Comparison of ENCODE assay signal across 18 mouse cellular contexts in the genomic region with DNA sequence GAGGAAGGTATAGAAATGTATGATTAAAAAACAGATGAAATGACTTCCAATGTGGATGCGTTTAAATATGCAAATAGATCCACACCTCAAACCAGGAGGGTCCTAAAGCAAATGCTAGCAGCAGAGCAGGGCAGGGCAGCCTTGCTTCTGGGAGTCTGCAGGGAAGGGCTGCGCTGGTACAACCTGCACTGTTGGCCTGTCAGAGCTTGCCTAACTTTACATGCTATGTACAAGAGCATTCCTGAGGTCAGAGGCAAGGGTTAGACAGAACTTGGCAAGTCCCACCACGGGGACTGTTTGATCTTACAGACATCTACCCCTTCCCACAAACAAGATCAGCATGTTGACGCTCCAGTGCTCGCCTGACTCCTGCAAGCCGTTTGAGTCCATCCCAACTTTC. TPM values are rescaled to one million over a fixed set of nuclear protein-coding genes. Genes with fewer than 3 reads are reported as not detected.
DNase-seq lines count a peak whose midpoint lies in the region; ATAC-seq lines count a peak whose summit lies in the region.
"Had no signal": no experiment of that assay in that cellular context is flagged by ENCODE, and none has a peak within 500 bp of the region (broad histone marks: within the 10 kb centered on the region; RNA-seq: fewer than 3 reads in every experiment).

No protein-coding gene starts in this region.

- no peak overlapping the region for H3K9ac ChIP-seq in embryonic facial prominence, embryonic 13.5 days
- H3K9ac ChIP-seq in embryonic facial prominence, embryonic 15.5 days: no peak overlapping the region
- H3K9ac ChIP-seq: forebrain, embryonic 13.5 days; forebrain, embryonic 15.5 days; forebrain, postnatal 0 days had no signal

- no peaks in the 10 kb centered on the region for H3K27me3 ChIP-seq in embryonic facial prominence, embryonic 13.5 days
- no peaks in the 10 kb centered on the region for H3K27me3 ChIP-seq in embryonic facial prominence, embryonic 15.5 days
- H3K27me3 ChIP-seq: forebrain, embryonic 13.5 days; forebrain, embryonic 15.5 days had no signal

- 0 out of 2 replicates have a peak, but pooled peaks have one; percentile 62 for ATAC-seq in embryonic facial prominence, embryonic 13.5 days (ENCODE audit: insufficient number of reproducible peaks, insufficient read depth, low FRiP score, low TSS enrichment, low read depth)
- ATAC-seq in embryonic facial prominence, embryonic 15.5 days (ENCODE audit: insufficient number of reproducible peaks, low FRiP score, low TSS enrichment, low read depth): no peak
- ATAC-seq: forebrain, embryonic 13.5 days; forebrain, embryonic 15.5 days; forebrain, postnatal 0 days had no signal

- no peak overlapping the region for H3K4me3 ChIP-seq in embryonic facial prominence, embryonic 13.5 days
- no peak overlapping the region for H3K4me3 ChIP-seq in embryonic facial prominence, embryonic 15.5 days (replicated peaks)
- H3K4me3 ChIP-seq: forebrain, embryonic 13.5 days; forebrain, embryonic 15.5 days had no signal

- no peaks in the 10 kb centered on the region for H3K9me3 ChIP-seq in embryonic facial prominence, embryonic 13.5 days
- H3K9me3 ChIP-seq in embryonic facial prominence, embryonic 15.5 days (replicated peaks): no peaks in the 10 kb centered on the region
- H3K9me3 ChIP-seq: forebrain, embryonic 13.5 days; forebrain, embryonic 15.5 days had no signal

- DNase-seq in urinary bladder, postnatal 36 days (ENCODE audit: low spot score in 2 of 2): peak; percentile 16 to 33
- no peak for DNase-seq in urinary bladder, postnatal 10 days (ENCODE audit: low spot score)
- DNase-seq in thymus, postnatal 0 days (ENCODE audit: low spot score): no peak
- no peak for DNase-seq in left cerebral cortex, postnatal 36 days (ENCODE audit: low spot score in 2 of 2)
- no peak for DNase-seq in adrenal gland, postnatal 10 days
- DNase-seq: adrenal gland, adult 2 months; adrenal gland, postnatal 14 days; adrenal gland, postnatal 36 days; cerebellum, adult 11-12 months; cerebellum, adult 2 months; cerebellum, adult 9-10 months; cerebellum, postnatal 10 days; cerebellum, postnatal 25 days; forebrain, postnatal 0 days had no signal

- 68% methylated on average over 6 of the region's 6 CpGs for WGBS in embryonic facial prominence, embryonic 13.5 days
- 62% methylated on average over 6 of the region's 6 CpGs for WGBS in embryonic facial prominence, embryonic 15.5 days

- intact Hi-C loops in left cerebral cortex, postnatal 36 days (cut with DNase I): no loop called here

- peaks cover 52% of the 10 kb centered on the region for H3K36me3 ChIP-seq in embryonic facial prominence, embryonic 13.5 days
- H3K36me3 ChIP-seq in embryonic facial prominence, embryonic 15.5 days: peaks cover 41% of the 10 kb centered on the region

- H3K4me2 ChIP-seq in embryonic facial prominence, embryonic 13.5 days: no peak overlapping the region
- no peak overlapping the region for H3K4me2 ChIP-seq in embryonic facial prominence, embryonic 15.5 days (replicated peaks)
- H3K4me2 ChIP-seq: forebrain, embryonic 13.5 days; forebrain, embryonic 15.5 days had no signal

- peaks cover 16% of the 10 kb centered on the region for H3K4me1 ChIP-seq in embryonic facial prominence, embryonic 13.5 days
- peaks cover 12% of the 10 kb centered on the region for H3K4me1 ChIP-seq in embryonic facial prominence, embryonic 15.5 days
- H3K4me1 ChIP-seq: forebrain, embryonic 13.5 days; forebrain, embryonic 15.5 days had no signal

- H3K27ac ChIP-seq in embryonic facial prominence, embryonic 13.5 days: no peak overlapping the region
- H3K27ac ChIP-seq in embryonic facial prominence, embryonic 15.5 days (replicated peaks): peak overlapping the region; percentile 11; the same call in 1 of the 2 replicates
- H3K27ac ChIP-seq: forebrain, embryonic 13.5 days; forebrain, embryonic 15.5 days had no signal

RNA-seq across cellular contexts. Expression of gene Shc4, which starts 15.4 kb away (rescaled TPM):
- 1.5 and 2.0 TPM in 2 replicates for polyA plus RNA-seq in embryonic facial prominence, embryonic 13.5 days (2015; fragmentation: Nextera tagmentation; extraction: Ambion mirVana)
- 3.1 and 3.2 TPM in 2 replicates for polyA plus RNA-seq in embryonic facial prominence, embryonic 15.5 days (2015; fragmentation: Nextera tagmentation; extraction: Ambion mirVana)
- polyA plus RNA-seq in thymus, postnatal 0 days (2015; fragmentation: Nextera tagmentation; extraction: Ambion mirVana): 0.41 and 0.81 TPM in 2 replicates
- 1 to 10 TPM; 5.3 to 5.7 TPM for total RNA-seq in left cerebral cortex, postnatal 36 days (2021)
- total RNA-seq in adrenal gland, postnatal 10 days (2021): 1 to 10 TPM; 2.6 to 3.2 TPM

RNA-seq across cellular contexts. Expression of gene Secisbp2l, which starts 43.3 kb away (rescaled TPM):
- 21.5 and 26.0 TPM in 2 replicates for polyA plus RNA-seq in embryonic facial prominence, embryonic 13.5 days (2015; fragmentation: Nextera tagmentation; extraction: Ambion mirVana)
- 21.1 and 21.4 TPM in 2 replicates for polyA plus RNA-seq in embryonic facial prominence, embryonic 15.5 days (2015; fragmentation: Nextera tagmentation; extraction: Ambion mirVana)
- polyA plus RNA-seq in thymus, postnatal 0 days (2015; fragmentation: Nextera tagmentation; extraction: Ambion mirVana): 14.8 and 16.9 TPM in 2 replicates
- 100 to 1,000 TPM; 103 to 107 TPM for total RNA-seq in left cerebral cortex, postnatal 36 days (2021)
- 10 to 100 TPM; 45.6 to 52.6 TPM for total RNA-seq in adrenal gland, postnatal 10 days (2021)

Comparison
In these comparisons a context has a peak if more than half of its experiments do, and no peak if none do; other contexts are left out.
1. DNase-seq: peak in urinary bladder, postnatal 36 days (2 of 2); none in urinary bladder, postnatal 10 days (single experiment), thymus, postnatal 0 days (single experiment), left cerebral cortex, postnatal 36 days (0 of 2) and adrenal gland, postnatal 10 days (single experiment).